Mouse (Mus musculus): ENCODE data around the gene Snx1. TPM values are rescaled to one million over a fixed set of nuclear protein-coding genes. Genes with fewer than 3 reads are reported as not detected.

The Snx1 gene
- total and polyA plus RNA-seq, 3 experiments, result 86.4 to 186 (median 110) TPM

DNA sequence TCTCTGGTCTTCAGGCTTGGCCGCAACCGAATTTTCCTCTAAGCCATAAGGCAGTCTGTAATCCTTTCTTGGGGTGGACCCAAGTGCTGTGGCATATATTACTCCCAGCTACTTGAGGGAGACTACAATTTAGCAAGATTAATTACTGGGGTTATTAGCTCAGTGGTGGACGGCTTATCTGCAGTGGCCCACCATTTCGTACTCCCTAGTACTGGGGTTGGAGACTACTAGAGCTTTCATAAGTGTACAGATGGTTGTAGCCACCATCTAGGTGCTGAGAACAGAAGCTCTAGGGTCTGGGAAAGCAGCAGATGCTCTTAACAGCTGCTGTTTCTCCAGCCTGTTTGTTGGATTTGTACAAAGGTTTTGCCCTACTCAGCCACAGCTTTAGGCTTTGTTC is 65.4 kb downstream of the Snx1 start:
- H3K36me3 ChIP-seq (replicated peaks in 1 of 2; ENCODE audit: control insufficient read depth in 1 of 2, insufficient read depth in 1 of 2, low read length in 1 of 2), result peaks cover 29 to 38% of the 10 kb centered on the region in 2 experiments
- H3K9me3 ChIP-seq (replicated peaks; ENCODE audit: low read length), result no peaks in the 10 kb centered on the region
- dilution Hi-C loops (cut with MboI; ENCODE audit: extremely low pct_ligation_motif_present, extremely low pct_unique_long_range_greater_than_20kb, low sequenced_read_pairs), result no loop called here
- H3K9ac ChIP-seq (ENCODE audit: insufficient read depth, low read depth), result peak overlapping the region; percentile 40
- H3K27me3 ChIP-seq (replicated peaks), result no peaks in the 10 kb centered on the region
- peak overlapping the region; percentile 96 for H3K4me2 ChIP-seq (ENCODE audit: insufficient read depth, low read depth, poor library complexity, severe bottlenecking)
- peaks cover 19% of the 10 kb centered on the region for H3K79me2 ChIP-seq (replicated peaks; ENCODE audit: control insufficient read depth, extremely low read depth, insufficient read depth, poor library complexity, severe bottlenecking)
- in situ Hi-C loops (cut with MboI; ENCODE audit: low pct_ligation_motif_present, low pct_unique_long_range_greater_than_20kb, low sequenced_read_pairs), result no loop called here
- peaks cover 3 to 34% of the 10 kb centered on the region in 2 experiments; a peak in 3 of 4 replicates for H3K4me1 ChIP-seq (ENCODE audit: control insufficient read depth in 1 of 2, insufficient read depth in 2 of 2)
- no peak for TF ChIP-seq HCFC1 (IDR thresholded peaks at IDR 0.05; ENCODE audit: low read depth, low read length)
- 0 out of 2 replicates have a peak, but pooled peaks have one; percentile 30 for TF ChIP-seq CHD1 (IDR thresholded peaks at IDR 0.05; ENCODE audit: low read depth, low read length)
- H3K27ac ChIP-seq (ENCODE audit: insufficient read depth, low read depth), result no peak overlapping the region
- peak overlapping the region; percentile 70 to 76 (median 72) for H3K4me3 ChIP-seq (replicated peaks in 1 of 3; ENCODE audit: low read depth in 2 of 3, low read length in 2 of 3, poor library complexity in 1 of 3)
- DNase-seq (ENCODE audit: extremely low read depth), result no peak

- peak overlapping the region; percentile 96; the same call in 1 of the 2 replicates for H3K4me2 ChIP-seq (ENCODE audit: insufficient read depth, low read depth, poor library complexity, severe bottlenecking)
- dilution Hi-C loops (cut with MboI; ENCODE audit: extremely low pct_ligation_motif_present, extremely low pct_unique_long_range_greater_than_20kb, low sequenced_read_pairs) (no loop called here), in situ Hi-C loops (cut with MboI; ENCODE audit: low pct_ligation_motif_present, low pct_unique_long_range_greater_than_20kb, low sequenced_read_pairs) (no loop called here)
- H3K9ac ChIP-seq (ENCODE audit: insufficient read depth, low read depth), result peak overlapping the region; percentile 40
- H3K4me1 ChIP-seq (ENCODE audit: control insufficient read depth in 1 of 2, insufficient read depth in 2 of 2), result peaks cover 3 to 34% of the 10 kb centered on the region in 2 experiments; a peak in 3 of 4 replicates
- peak; percentile 50; the same call in 1 of the 2 replicates for TF ChIP-seq MAZ (IDR thresholded peaks at IDR 0.05; ENCODE audit: low read depth, low read length)
- no peak for TF ChIP-seq EP300 (IDR thresholded peaks at IDR 0.05; ENCODE audit: low read length)
- TF ChIP-seq UBTF (IDR thresholded peaks at IDR 0.05; ENCODE audit: low read depth, low read length), result peak; percentile 33; the same call in 1 of the 2 replicates
- TF ChIP-seq USF1 (IDR thresholded peaks at IDR 0.05; ENCODE audit: low read depth, low read length), result no peak
- H3K27ac ChIP-seq (ENCODE audit: insufficient read depth, low read depth), result peak overlapping the region; percentile 21; the same call in 1 of the 2 replicates
- peak overlapping the region; percentile 70 to 76 (median 72) for H3K4me3 ChIP-seq (replicated peaks in 1 of 3; ENCODE audit: low read depth in 2 of 3, low read length in 2 of 3, poor library complexity in 1 of 3)
- H3K36me3 ChIP-seq (replicated peaks in 1 of 2; ENCODE audit: control insufficient read depth in 1 of 2, insufficient read depth in 1 of 2, low read length in 1 of 2), result peaks cover 22 to 31% of the 10 kb centered on the region in 2 experiments
- peaks cover 19% of the 10 kb centered on the region for H3K79me2 ChIP-seq (replicated peaks; ENCODE audit: control insufficient read depth, extremely low read depth, insufficient read depth, poor library complexity, severe bottlenecking)
- DNase-seq (ENCODE audit: extremely low read depth), result no peak
- no peaks in the 10 kb centered on the region for H3K9me3 ChIP-seq (replicated peaks; ENCODE audit: low read length)
- H3K27me3 ChIP-seq (replicated peaks), result no peaks in the 10 kb centered on the region
Observed at GRCm38 (mm10) chr9:66060308-66060647, 66.1 kb downstream of the Snx1 start.

GRCm38 (mm10) chr9:66059583-66060307 is 66.6 kb downstream of the Snx1 start, which contains the start of gene Ppib:
TSS of gene Ppib (plus strand) at chr9:66060222.
- H3K4me1 ChIP-seq (ENCODE audit: control insufficient read depth in 1 of 2, insufficient read depth in 2 of 2), result peaks cover 3 to 34% of the 10 kb centered on the region in 2 experiments; a peak in 3 of 4 replicates
- H3K9me3 ChIP-seq (replicated peaks; ENCODE audit: low read length), result no peaks in the 10 kb centered on the region
- H3K27me3 ChIP-seq (replicated peaks), result no peaks in the 10 kb centered on the region
- peak; percentile 95 for DNase-seq (ENCODE audit: extremely low read depth)
- peak within 1 kb of the TSS; percentile 96 for H3K4me2 ChIP-seq (ENCODE audit: insufficient read depth, low read depth, poor library complexity, severe bottlenecking)
- peaks cover 19 to 28% of the 10 kb centered on the region in 2 experiments for H3K36me3 ChIP-seq (replicated peaks in 1 of 2; ENCODE audit: control insufficient read depth in 1 of 2, insufficient read depth in 1 of 2, low read length in 1 of 2)
- H3K9ac ChIP-seq (ENCODE audit: insufficient read depth, low read depth), result peak within 1 kb of the TSS; percentile 90
- peaks cover 19% of the 10 kb centered on the region for H3K79me2 ChIP-seq (replicated peaks; ENCODE audit: control insufficient read depth, extremely low read depth, insufficient read depth, poor library complexity, severe bottlenecking)
- peak within 1 kb of the TSS; percentile 72 to 76 (median 76) for H3K4me3 ChIP-seq (replicated peaks in 1 of 3; ENCODE audit: low read depth in 2 of 3, low read length in 2 of 3, poor library complexity in 1 of 3)
- peak within 1 kb of the TSS; percentile 21; the same call in 1 of the 2 replicates for H3K27ac ChIP-seq (ENCODE audit: insufficient read depth, low read depth)
- dilution Hi-C loops (cut with MboI; ENCODE audit: extremely low pct_ligation_motif_present, extremely low pct_unique_long_range_greater_than_20kb, low sequenced_read_pairs), result no loop called here
- in situ Hi-C loops (cut with MboI; ENCODE audit: low pct_ligation_motif_present, low pct_unique_long_range_greater_than_20kb, low sequenced_read_pairs), result no loop called here
- TF ChIP-seq E2F4 (IDR thresholded peaks at IDR 0.05; ENCODE audit: insufficient replicate concordance, low read depth, low read length), result no peak; the same call in 1 of the 2 replicates
- no peak for TF ChIP-seq ZKSCAN1 (IDR thresholded peaks at IDR 0.05; ENCODE audit: borderline replicate concordance, low read depth, low read length)
- TF ChIP-seq GABPA (IDR thresholded peaks at IDR 0.05; ENCODE audit: insufficient replicate concordance, low read depth, low read length), result no peak
- TF ChIP-seq MEF2A (IDR thresholded peaks at IDR 0.05; ENCODE audit: borderline replicate concordance, low read depth, low read length), result no peak
- peak; percentile 52 for TF ChIP-seq BHLHE40 (IDR thresholded peaks at IDR 0.05; ENCODE audit: low read depth, low read length)
- TF ChIP-seq JUN (IDR thresholded peaks at IDR 0.05; ENCODE audit: insufficient read depth, low read depth, low read length), result no peak
- TF ChIP-seq HCFC1 (IDR thresholded peaks at IDR 0.05; ENCODE audit: low read depth, low read length), result peak; percentile 84
- peak; percentile 76 for TF ChIP-seq TCF12 (IDR thresholded peaks at IDR 0.05; ENCODE audit: low read depth, low read length)
- TF ChIP-seq SIN3A (IDR thresholded peaks at IDR 0.05; ENCODE audit: low read length), result peak; percentile 59; the same call in 1 of the 2 replicates
- TF ChIP-seq ELF1 (IDR thresholded peaks at IDR 0.05; ENCODE audit: low read depth, low read length), result peak; percentile 70
- TF ChIP-seq JUND (conservative IDR thresholded peaks at IDR 0.05; ENCODE audit: low read depth, low read length), result no peak
- peak; percentile 91 for TF ChIP-seq NELFE (IDR thresholded peaks at IDR 0.05; ENCODE audit: low read depth, low read length)
- no peak for TF ChIP-seq ZNF384 (IDR thresholded peaks at IDR 0.05; ENCODE audit: low read depth, low read length)
- TF ChIP-seq EP300 (IDR thresholded peaks at IDR 0.05; ENCODE audit: low read length), result no peak
- TF ChIP-seq ZC3H11A (IDR thresholded peaks at IDR 0.05; ENCODE audit: low read depth, low read length), result no peak
- TF ChIP-seq MYC (IDR thresholded peaks at IDR 0.05; ENCODE audit: low read depth, low read length), result no peak; the same call in 1 of the 2 replicates
- TF ChIP-seq ZMIZ1 (IDR thresholded peaks at IDR 0.05; ENCODE audit: low read depth, low read length), result peak; percentile 89
- peak; percentile 39; the same call in 1 of the 2 replicates for TF ChIP-seq CHD2 (IDR thresholded peaks at IDR 0.05; ENCODE audit: low read length)

Measured in CH12.LX (cell line).